ENCODE assay signal across 9 mouse cellular contexts in the genomic region with DNA sequence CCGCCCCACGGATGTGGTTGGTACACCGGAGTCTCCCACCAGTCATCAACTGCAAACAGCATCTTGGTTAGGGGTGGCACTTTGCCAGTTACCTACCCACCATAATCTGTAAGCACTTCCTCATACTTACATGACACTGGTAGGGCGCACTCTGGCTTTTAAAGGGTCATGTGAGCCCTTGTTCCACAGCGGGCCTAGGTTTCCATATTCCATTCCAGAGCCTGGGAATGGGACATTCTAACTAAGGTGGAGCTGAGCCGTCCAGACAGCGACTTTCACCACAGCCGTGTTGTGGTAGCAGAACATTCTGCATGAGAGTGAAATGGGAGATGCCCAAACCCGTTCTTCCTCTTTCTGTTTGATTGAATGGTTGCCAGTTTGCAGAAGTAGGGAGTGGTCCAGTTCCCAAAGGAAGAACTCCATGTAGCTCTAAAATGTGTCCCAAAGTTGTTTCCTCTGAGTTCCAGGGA.
A peak's percentile ranks its signal among the peaks of the same experiment; 100 is the strongest.
DNase-seq lines count a peak whose midpoint lies in the region; ATAC-seq lines count a peak whose summit lies in the region.
"Had no signal": no experiment of that assay in that cellular context is flagged by ENCODE, and none has a peak within 500 bp of the region (broad histone marks: within the 10 kb centered on the region; RNA-seq: fewer than 3 reads in every experiment).

No protein-coding gene starts in this region.

- no peaks in the 10 kb centered on the region for H3K27me3 ChIP-seq in forebrain, embryonic 13.5 days
- H3K27me3 ChIP-seq: forebrain, embryonic 12.5 days; hindbrain, embryonic 12.5 days had no signal

- no peaks in the 10 kb centered on the region for H3K36me3 ChIP-seq in forebrain, embryonic 13.5 days (ENCODE audit: poor library complexity, severe bottlenecking)
- H3K36me3 ChIP-seq: forebrain, embryonic 12.5 days; hindbrain, embryonic 12.5 days had no signal

- 31% methylated on average over 9 of the region's 9 CpGs for WGBS in large intestine, adult 2 months
- 93% methylated on average over 9 of the region's 9 CpGs for WGBS in forebrain, embryonic 13.5 days

- no peak overlapping the region for H3K9ac ChIP-seq in forebrain, embryonic 13.5 days
- H3K9ac ChIP-seq: forebrain, embryonic 12.5 days; hindbrain, embryonic 12.5 days had no signal

- H3K4me3 ChIP-seq in forebrain, embryonic 13.5 days: no peak overlapping the region
- H3K4me3 ChIP-seq: forebrain, embryonic 12.5 days; hindbrain, embryonic 12.5 days had no signal

- no peaks in the 10 kb centered on the region for H3K9me3 ChIP-seq in forebrain, embryonic 13.5 days (replicated peaks)
- H3K9me3 ChIP-seq: forebrain, embryonic 12.5 days; hindbrain, embryonic 12.5 days had no signal

- no peak overlapping the region for H3K4me2 ChIP-seq in forebrain, embryonic 13.5 days
- H3K4me2 ChIP-seq: forebrain, embryonic 12.5 days; hindbrain, embryonic 12.5 days had no signal

- H3K27ac ChIP-seq in forebrain, embryonic 13.5 days: no peak overlapping the region
- H3K27ac ChIP-seq: forebrain, embryonic 12.5 days; hindbrain, embryonic 12.5 days had no signal

- DNase-seq in urinary bladder, adult 18-20 months (ENCODE audit: low spot score in 2 of 2): peak; percentile 32 to 54
- no peak for DNase-seq in urinary bladder, postnatal 10 days (ENCODE audit: low spot score)
- peak; percentile 44 for DNase-seq in large intestine, adult 2 months (ENCODE audit: low read depth, low spot score)
- DNase-seq in naive thymus-derived CD4-positive, alpha-beta T cell, adult 2 months (ENCODE audit: low read depth): peak; percentile 59
- no peak for DNase-seq in adrenal gland, adult 18-20 months (ENCODE audit: low spot score in 2 of 2)
- no peak for DNase-seq in neural tube, embryonic 10.5 days (ENCODE audit: extremely low spot score, low spot score)

- no peak for ATAC-seq in forebrain, embryonic 13.5 days

- H3K4me1 ChIP-seq in forebrain, embryonic 13.5 days: no peaks in the 10 kb centered on the region
- H3K4me1 ChIP-seq: forebrain, embryonic 12.5 days; hindbrain, embryonic 12.5 days had no signal

Comparison
In these comparisons a context has a peak if more than half of its experiments do, and no peak if none do; other contexts are left out.
1. DNase-seq: peak in urinary bladder, adult 18-20 months (2 of 2), large intestine, adult 2 months (single experiment) and naive thymus-derived CD4-positive, alpha-beta T cell, adult 2 months (single experiment); none in urinary bladder, postnatal 10 days (single experiment), adrenal gland, adult 18-20 months (0 of 2) and neural tube, embryonic 10.5 days (single experiment).